Mouse (Mus musculus) left cerebral cortex, postnatal 14 days (tissue): ENCODE data around the gene Gm7980. TPM values are rescaled to one million over a fixed set of nuclear protein-coding genes. Genes with fewer than 3 reads are reported as not detected.
"Not testable (repeated sequence)": the region's sequence is repeated elsewhere in the genome, so short reads cannot be mapped to it uniquely, and the experiment has no call there.

Source experiments
- DNase-seq, 2 experiments: peaks; one replicate each; pipeline ENCODE4 v3.0.0; 2021 to 2022; ENCODE audit warnings: low spot score in 2 of 2, mixed read lengths in 1 of 2
- intact Hi-C: fragments of 180-260 bp; cut with DNase I; formaldehyde crosslinking; loops from one replicate; pipeline ENCODE4 v1.15.1; 2025
- long read RNA-seq, 2 experiments: library from polyadenylated mRNA; stranded (forward); transcript quantifications; one replicate each; pipeline ENCODE4 v2.0.0; 2021
- total RNA-seq, 2 experiments: library from RNA; stranded (reverse); gene quantifications; 2 replicates each; pipeline ENCODE4 v1.2.3; 2021

Gm7980 gene
- not detected for total RNA-seq
- long read RNA-seq, experiment 1, result 0 reads
- long read RNA-seq, experiment 2, result 0 reads

- intact Hi-C loops, result not testable (repeated sequence)
Observed at GRCm38 (mm10) chr14:41907190-41907589, at the start of gene Gm7980. Gm7980 (minus strand) TSS chr14:41907290.

GRCm38 (mm10) chr14:41943695-41944094, 36.6 kb upstream of the Gm7980 start, which contains the start of gene 1700024B05Rik:
1700024B05Rik (plus strand) TSS chr14:41943995.
- intact Hi-C loops, DNase-seq: not testable (repeated sequence)

More at GRCm38 (mm10) chr14:41907190-41907589, at the start of gene Gm7980:
- not testable (repeated sequence) for DNase-seq

- intact Hi-C loops, DNase-seq: not testable (repeated sequence)
Observed at GRCm38 (mm10) chr14:41924649-41925048, 17.6 kb upstream of the Gm7980 start, which contains the start of gene 1700049E17Rik1. 1700049E17Rik1 (plus strand) TSS chr14:41924949.

Other genes with a start within 250 kb of the Gm7980 start
- gene Gm8068, start 205.4 kb downstream of the Gm7980 start, total RNA-seq, result not detected
- gene Gm7929, start 156.7 kb downstream of the Gm7980 start, total RNA-seq, result not detected
- not detected for gene Gm47189, start 134.8 kb downstream of the Gm7980 start, total RNA-seq
- not detected for gene 1700049E17Rik1, start 17.7 kb upstream of the Gm7980 start, total RNA-seq
- gene 1700024B05Rik, start 36.7 kb upstream of the Gm7980 start, total RNA-seq, result not detected
- gene Gm6401, start 60.6 kb upstream of the Gm7980 start, total RNA-seq, result not detected
- gene Gm3543, start 76.0 kb upstream of the Gm7980 start, total RNA-seq, result 1 to 10 TPM; 1.4 to 2.1 TPM
- not detected for gene Gm7951, start 210.1 kb upstream of the Gm7980 start, total RNA-seq